Mouse (Mus musculus): Measurements from ENCODE around the gene Morn5. TPM values are rescaled to one million over a fixed set of nuclear protein-coding genes. Genes with fewer than 3 reads are reported as not detected.

The Morn5 gene
- total RNA-seq (2015) (not detected in 2 replicates), total RNA-seq (2017) (not detected in 2 replicates)

- peak; percentile 93 for ATAC-seq (replicated peaks; ENCODE audit: poor library complexity)
Measured at GRCm38 (mm10) chr2:36048748-36049566, at the start of gene Morn5, which contains the start of gene Ndufa8. Morn5 (plus strand) TSS chr2:36049458. Ndufa8 (minus strand) TSS chr2:36049406.

DNA sequence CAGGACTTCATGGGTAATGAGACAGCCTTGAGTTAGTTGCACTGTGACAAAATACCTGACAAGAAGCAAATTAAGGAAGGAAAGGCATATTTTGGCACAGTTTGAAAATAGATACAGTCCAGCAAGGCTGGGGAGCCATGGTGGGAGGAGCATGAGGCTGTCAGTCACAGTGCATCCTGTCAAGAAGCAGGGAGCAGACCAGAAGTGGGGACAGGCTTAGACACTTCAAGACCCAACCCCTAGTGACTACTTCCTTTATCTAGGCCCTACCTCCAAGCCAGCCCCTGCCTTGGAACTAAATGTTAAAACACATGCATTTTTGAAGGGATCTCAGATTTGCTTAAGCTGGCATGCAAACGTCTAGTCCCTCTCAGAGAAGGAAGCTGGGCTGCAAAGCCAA is 48.9 kb upstream of the Morn5 start:
- ATAC-seq (replicated peaks; ENCODE audit: poor library complexity) = peak; percentile 69

DNA sequence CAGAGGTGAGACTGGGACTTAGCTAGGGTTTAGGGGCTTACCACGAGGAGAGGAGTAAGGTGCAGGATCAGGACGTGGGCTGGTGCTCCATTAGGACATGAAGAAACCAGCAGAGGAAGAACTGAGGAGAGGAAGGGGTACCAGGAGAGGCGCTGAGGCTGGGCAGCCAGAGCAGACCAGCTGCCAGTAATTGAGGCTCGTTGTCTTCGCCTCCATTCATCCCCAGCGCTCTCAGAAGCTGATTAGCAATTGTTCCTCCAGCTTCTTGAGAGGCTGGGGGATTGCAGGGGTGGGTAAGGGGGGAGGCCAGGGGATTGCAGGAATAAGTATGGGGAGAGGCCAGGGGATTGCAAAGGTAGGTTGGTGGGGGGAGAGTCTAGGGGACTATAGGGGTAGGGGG is 47.1 kb upstream of the Morn5 start:
- no peak for ATAC-seq (replicated peaks; ENCODE audit: poor library complexity)

DNA sequence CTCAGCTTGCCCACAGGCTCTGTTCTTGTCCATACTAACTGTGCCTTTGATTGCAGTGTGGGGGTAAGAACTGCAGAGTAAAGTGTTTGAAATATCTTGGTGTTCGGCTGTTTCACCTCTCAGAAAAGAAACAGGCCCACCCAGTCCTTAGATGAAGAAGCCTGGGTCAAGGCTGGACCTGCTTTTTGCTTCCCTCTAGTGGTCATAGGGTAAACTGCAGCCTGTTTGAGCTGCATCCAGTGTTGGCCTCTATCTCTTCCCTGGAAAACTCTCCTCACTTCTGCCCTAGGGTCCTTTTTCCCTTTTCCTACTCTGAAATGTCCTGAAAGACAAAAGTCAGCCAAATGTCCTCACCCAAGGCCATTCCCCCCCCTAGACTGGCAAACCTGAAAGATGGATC is 41.2 kb upstream of the Morn5 start:
- peak; percentile 70; the same call in 1 of the 2 replicates for ATAC-seq (replicated peaks; ENCODE audit: poor library complexity)

GRCm38 (mm10) chr2:36009386-36009785 is 39.9 kb upstream of the Morn5 start:
- ATAC-seq (replicated peaks; ENCODE audit: poor library complexity) = peak; percentile 88

GRCm38 (mm10) chr2:36010579-36010978 is 38.7 kb upstream of the Morn5 start:
- no peak for ATAC-seq (replicated peaks; ENCODE audit: poor library complexity)

- ATAC-seq (replicated peaks; ENCODE audit: poor library complexity) = no peak
Measured at GRCm38 (mm10) chr2:36011331-36011825, 37.9 kb upstream of the Morn5 start.

DNA sequence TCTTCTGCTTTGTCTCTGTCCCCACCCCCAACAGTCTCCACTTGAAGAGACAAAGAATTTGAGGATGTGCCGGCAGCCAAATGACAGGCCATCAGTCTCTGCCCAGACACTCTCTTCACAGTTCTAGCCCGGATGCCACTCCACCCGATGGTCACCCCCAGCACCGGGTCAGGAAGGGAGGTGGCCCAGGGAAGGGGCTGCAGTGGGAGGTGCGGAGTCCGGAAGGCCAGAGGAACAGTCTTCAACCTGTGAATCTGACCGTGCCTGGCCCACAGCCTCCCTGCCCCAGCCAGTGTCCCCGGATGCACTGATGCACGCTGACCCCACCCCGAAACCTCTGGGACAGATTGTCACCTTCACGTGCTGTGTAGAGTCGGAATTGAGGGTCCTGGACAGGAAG is 36.2 kb upstream of the Morn5 start:
- ATAC-seq (replicated peaks; ENCODE audit: poor library complexity) = no peak

GRCm38 (mm10) chr2:36021385-36022159 is 27.7 kb upstream of the Morn5 start:
- peak; percentile 99 for ATAC-seq (replicated peaks; ENCODE audit: poor library complexity)

DNA sequence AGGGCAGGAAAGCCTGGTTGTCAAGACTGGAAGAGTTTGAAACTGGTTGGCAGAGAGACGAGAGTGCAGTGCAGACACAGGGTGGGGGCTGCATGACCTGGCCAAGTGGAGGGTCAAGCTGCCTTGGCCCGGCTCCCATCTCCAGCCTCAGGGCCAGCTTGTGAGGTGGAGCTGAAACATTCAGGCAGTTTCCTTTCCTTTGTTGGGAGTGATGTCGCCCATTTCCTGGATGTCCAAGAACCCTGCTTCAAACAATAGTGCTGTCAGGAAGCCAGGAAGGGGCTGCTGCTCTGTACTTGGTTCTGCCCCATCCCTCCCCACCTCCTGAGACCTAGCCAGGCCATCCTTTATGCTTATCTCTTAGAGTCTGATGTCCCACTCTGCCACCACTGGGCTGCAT is 26.0 kb upstream of the Morn5 start:
- no peak for ATAC-seq (replicated peaks; ENCODE audit: poor library complexity)

GRCm38 (mm10) chr2:36032884-36033283 is 16.4 kb upstream of the Morn5 start:
- ATAC-seq (replicated peaks; ENCODE audit: poor library complexity) = no peak

DNA sequence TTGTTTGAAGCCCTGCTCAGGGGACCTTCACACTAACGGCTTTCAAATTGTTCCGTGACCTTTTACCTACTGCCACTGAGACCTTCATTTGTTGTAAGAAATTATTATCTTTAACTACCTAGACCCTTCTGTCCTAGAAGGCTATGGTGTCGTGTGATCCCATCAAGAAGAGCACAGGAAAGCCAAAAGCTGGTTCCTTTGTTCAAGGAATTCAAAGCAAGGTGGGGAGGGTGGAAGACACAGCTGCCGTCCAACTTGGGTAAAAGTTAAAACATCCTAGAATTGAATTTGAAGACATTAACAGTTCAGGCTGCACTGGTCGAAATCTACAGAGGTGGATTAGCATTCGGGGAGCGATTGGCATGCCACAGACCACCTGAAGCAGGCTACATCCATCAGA is 15.3 kb upstream of the Morn5 start:
- no peak for ATAC-seq (replicated peaks; ENCODE audit: poor library complexity)

GRCm38 (mm10) chr2:36034898-36035297 is 14.4 kb upstream of the Morn5 start:
- ATAC-seq (replicated peaks; ENCODE audit: poor library complexity) = peak; percentile 33

- peak; percentile 86 for ATAC-seq (replicated peaks; ENCODE audit: poor library complexity)
Measured at GRCm38 (mm10) chr2:36035413-36036081, 13.7 kb upstream of the Morn5 start.

GRCm38 (mm10) chr2:36039297-36039985 is 9.8 kb upstream of the Morn5 start:
- no peak for ATAC-seq (replicated peaks; ENCODE audit: poor library complexity)

DNA sequence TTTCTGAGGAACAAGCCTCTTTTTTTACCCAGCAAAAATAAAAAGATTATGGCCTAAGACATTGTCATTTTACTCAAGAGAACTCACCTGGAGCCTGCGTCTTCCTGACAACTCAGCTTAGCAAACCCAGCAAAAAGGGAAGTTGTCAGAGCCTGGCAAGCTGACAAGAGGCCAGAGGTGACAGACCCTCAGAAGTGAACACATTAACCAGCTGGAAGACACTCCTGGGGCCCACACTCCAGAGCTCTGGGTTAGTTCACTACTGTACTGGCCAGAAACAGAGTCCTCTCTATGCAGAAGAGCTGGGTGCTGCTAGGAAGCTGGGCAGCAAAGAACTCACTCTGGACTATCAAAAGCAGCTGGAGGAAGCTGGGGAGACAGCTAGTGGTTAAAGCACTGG is 8.4 kb upstream of the Morn5 start:
- ATAC-seq (replicated peaks; ENCODE audit: poor library complexity) = peak; percentile 53

DNA sequence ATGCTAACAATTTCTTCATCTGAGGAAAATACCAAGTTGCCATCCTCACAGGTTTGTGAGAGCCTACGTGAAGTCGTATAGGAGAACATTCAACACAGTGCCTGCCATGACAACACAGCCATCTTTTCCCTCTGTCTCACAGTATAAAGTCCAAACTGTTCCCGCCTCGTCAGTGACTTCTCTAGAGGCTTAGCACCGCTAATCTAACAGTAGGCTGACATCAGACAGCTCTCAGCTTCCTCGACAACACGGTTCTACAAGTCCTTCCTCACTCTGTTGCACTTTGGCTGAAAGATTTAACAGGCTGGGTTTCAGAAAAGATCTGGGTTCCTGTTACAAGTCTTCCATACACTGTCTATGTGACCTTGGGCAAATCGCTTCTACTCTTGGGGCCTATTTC is 1.1 kb upstream of the Morn5 start:
- no peak for ATAC-seq (replicated peaks; ENCODE audit: poor library complexity)

DNA sequence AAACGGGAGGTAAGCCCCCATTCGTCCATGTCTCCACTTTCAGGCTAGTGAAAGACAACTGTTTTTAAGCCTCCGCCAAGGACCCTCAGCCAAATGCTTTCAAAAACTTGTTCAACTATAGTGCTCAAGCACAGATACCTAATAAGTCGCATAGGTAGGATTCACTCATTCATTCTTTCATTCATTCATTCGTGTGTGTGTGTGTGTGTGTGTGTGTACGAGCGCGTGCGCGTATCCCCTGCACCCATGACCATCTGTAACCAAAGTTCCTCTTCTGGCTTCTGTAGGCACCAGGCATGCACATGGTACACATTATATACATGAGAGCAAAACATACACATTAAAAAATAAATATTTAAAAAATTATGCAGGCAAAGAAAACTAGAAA is 303 bp downstream of the Morn5 start:
- peak; percentile 10; the same call in 1 of the 2 replicates for ATAC-seq (replicated peaks; ENCODE audit: poor library complexity)

GRCm38 (mm10) chr2:36053249-36053648 is 4.0 kb downstream of the Morn5 start:
- ATAC-seq (replicated peaks; ENCODE audit: poor library complexity) = no peak

DNA sequence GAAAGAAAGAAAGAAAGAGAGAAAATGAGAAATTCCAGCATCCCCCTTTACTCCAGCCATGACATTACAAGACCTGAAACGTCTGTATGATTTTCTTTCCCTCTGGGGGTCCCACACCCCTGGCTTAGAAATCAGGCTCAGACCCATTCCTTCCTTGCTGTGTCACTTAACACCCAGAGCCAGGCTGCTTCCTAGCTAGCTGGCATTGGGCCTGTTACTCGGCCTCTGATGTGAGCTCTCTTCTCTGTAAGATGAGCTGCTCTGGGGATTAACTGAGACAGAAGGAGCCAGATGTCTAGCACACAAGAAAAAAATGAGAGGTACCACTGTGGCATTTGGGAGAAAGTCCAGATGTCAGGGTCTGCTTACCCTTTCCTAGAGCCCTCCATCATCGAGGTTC is 7.0 kb downstream of the Morn5 start:
- no peak for ATAC-seq (replicated peaks; ENCODE audit: poor library complexity)

DNA sequence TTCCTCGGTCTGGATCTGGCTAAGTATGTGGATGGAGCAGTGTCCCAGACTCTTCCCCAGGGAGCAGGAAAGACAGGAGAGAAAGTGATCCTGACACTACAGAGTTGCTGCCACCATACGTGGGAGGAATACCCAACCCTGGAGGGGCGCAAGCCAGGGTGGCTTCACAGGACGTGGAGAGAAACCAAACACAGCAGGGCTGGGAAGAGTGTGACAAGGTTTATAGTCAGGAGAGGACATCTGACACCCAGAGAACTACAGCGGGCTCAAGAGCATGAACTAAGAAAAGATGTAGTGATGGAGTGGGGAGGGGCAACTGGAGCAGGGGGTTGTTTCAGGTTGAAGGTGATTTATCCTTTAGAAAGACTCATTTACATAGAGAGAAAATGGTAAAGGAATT is 12.2 kb downstream of the Morn5 start:
- ATAC-seq (replicated peaks; ENCODE audit: poor library complexity) = no peak
